Mouse (Mus musculus) monocyte, adult 5-6 weeks (primary cell): ENCODE results near the gene Flywch2. TPM values are rescaled to one million over a fixed set of nuclear protein-coding genes. Genes with fewer than 3 reads are reported as not detected.

ENCODE experiments used
- ATAC-seq: fragments of 153-309, 156-312 bp; replicated peaks from 2 replicates; pipeline ENCODE4 v1.8.0; 2017; ENCODE audit warnings: mild to moderate bottlenecking; ENCODE audit not compliant: low TSS enrichment, insufficient number of reproducible peaks, severe bottlenecking, poor library complexity, low FRiP score
- total RNA-seq: library from RNA; stranded (forward); fragments of 200-1000, 200-491, 200-594 nt; gene quantifications from 3 replicates; pipeline ENCODE4 v1.2.3, GENCODE M21; 2017

Flywch2 gene
- 2.5 TPM in 1 of 3 replicates, not detected in the others for total RNA-seq

DNA sequence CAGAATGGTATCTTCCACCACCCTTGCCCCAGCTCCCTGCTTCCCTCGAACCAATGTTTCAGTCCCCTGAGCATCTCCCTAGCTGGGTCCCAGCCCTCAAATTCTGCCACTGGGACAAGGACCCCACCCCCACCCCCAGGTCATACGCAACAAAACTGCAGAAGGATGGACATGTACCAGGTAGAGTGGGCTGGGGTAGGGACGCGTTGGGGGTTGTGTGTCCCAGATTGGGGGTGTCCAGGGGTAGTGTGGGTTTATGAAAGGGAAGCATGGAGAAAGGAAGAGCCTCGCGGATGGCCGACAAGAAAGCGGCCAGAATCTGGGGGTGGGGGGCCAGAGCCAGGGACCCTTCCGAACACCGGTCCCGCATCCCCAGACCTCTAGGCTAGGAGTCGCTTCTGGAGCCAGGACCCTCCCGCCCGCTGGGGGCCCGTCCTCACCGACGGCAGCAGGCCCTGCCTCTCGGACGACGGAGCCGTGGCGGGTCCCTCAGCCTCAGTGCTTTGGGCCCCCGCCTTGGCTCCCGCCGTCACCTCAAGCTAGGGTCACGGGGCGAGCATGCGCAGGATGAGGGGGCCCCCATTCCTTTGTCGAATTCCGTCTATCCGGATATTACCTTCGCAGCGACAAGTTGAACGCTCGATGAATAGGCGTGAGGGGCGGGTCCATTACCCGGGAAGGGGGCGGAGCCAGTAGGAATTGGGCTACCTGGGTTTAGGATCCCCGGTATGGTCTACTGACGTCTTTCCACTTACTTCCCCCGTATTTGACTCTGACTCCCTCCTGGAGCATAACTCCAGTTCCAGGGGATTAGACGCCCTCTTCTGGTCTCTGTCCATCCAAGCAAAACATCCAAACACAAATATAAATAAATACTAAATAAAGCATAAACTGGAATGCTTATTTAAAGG is at the start of gene Flywch2:
Gene Flywch2, minus strand, starts transcription at position 521 of the 911 bp plus-strand sequence.
- peak; percentile 59 for ATAC-seq

DNA sequence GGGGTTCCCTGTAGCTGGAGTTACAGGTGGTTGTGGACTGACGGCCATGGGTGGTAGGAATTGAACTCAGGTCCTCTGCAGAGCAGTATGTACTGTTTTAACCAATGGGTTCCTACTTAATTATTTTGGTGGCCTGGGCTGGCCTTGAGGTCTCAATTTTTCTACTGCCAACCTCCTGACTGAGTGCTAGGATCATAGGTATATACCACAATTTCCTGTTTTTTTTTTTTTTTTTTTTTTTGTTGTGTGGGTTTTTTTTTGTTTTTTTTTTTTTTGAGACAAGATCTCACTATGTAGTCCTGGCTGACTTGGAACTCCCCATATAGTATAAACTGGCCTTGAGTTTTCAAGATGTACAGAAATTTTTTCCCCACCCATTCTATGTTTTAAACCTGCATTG is 45.3 kb upstream of the Flywch2 start:
- ATAC-seq, result no peak

DNA sequence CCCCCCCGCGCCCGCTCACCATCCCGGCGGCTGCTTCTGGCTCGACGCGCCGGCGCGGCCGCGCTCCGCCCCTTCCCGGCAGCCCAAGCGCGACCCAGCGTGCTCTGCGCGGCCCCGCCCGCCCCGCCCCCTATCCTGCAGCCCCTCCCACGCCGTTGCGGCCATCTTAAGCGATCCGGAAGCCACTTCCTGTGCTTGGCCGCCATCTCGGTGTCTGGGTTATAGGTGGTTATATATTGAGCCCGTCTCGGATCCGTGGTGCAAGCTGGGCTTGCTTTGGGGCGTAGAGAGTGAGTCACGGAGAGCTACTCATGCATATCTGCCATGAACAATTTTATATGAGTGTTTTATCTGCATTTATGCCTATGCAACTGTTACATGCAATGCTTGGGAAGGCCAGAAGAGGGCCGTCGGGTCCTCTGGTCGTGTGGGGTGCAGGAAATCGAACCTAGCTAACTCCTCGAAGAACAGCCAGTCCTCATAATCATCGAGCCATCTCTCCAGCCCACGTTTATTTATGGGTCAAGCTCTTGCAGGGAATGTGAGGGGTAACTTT is 43.3 kb upstream of the Flywch2 start, which contains the start of gene Elob:
Gene Elob, minus strand, starts transcription at position 73 of the 556 bp plus-strand sequence.
- ATAC-seq, result peak; percentile 82

DNA sequence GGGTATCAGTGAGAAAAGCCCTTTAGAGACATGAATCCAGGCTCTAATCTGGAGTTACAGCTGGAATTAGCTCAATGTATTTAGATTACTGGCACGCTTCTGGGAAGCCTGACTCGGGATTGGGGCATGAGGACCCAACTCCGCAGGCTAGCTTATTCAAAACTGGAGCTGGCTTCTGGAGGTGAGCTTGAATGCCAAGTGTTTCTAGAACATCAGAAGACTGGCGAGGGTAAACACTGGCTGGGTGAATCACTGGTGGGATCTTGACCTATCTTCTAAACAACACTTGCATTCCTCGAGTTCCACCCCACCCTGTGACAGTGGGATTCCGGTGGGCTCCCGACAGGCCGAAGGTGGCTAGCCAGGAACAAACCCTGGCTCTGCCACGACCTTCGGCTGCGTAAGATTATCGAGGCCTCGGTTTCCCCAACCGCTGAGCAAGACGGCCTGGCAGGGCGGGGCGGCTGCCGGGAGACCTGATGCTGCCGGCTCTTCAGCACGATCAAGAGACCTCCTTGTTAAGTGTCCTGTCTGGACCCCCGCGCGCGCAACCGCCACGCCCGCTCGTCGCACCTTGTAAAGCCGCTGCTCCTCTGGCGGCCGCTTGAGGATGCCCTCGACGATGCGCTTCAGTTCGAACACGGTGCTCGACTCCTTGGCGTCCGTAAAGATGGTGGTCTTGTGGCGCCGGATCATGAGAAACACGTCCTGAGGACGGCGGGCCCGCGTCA is 42.6 kb upstream of the Flywch2 start:
- peak; percentile 10; the same call in 1 of the 2 replicates for ATAC-seq

DNA sequence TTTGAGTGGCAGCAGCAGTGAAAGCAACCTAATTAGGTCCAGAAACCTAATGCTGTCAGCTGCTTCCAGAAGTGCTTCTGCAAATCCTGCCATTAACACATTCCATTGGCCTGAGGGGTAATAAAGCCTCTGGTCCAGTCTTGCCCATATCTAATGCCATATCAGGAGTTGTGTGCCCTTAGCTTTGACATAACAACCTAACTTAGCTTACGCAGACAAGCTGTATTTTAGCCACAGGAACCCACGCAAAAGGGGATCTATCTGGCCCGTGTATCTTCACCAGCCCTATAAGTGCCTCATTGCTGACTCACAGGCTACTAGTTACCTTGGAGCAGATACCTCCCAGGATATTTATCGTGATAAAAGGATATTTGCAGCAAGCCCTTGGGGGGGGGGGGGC is 39.7 kb upstream of the Flywch2 start:
- no peak for ATAC-seq

DNA sequence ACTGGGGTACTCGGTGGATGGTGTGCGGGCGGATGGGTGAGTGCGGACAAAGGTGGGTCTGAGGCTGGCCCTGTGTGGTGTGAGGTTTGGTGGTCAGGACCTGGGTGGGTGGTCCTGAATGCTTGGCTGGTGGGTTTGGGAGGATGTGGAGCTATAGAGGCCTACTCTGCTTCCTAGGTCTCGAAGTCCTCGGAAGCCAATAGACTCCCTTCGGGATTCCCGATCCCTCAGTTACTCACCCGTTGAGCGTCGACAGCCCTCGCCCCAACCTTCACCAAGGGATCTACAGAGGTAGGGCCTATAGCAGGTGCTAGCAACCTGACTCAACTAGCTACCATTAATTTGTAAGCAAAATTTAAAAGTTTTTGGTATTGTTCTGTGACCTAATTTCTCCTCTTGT is 37.7 kb upstream of the Flywch2 start:
- no peak for ATAC-seq

DNA sequence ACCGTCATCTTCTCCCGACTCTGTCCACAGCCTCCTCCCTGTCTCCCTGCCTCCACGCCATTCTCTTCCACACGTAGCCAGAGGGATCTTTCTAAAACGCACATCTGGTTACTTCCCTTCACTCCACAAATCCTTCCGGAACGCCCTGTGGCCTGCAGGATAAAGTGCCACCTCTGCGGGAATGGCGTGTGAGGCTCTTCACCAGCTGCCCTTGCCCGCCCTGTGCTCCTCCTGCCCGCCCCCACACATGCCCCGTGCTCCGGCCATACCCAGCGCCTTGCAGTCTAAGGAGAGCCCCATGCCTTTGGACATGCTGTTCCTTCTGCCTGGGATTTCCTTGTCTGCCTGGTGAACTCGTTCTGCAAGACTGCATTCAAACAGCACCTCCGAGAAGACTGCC is 37.1 kb upstream of the Flywch2 start:
- ATAC-seq, result no peak

DNA sequence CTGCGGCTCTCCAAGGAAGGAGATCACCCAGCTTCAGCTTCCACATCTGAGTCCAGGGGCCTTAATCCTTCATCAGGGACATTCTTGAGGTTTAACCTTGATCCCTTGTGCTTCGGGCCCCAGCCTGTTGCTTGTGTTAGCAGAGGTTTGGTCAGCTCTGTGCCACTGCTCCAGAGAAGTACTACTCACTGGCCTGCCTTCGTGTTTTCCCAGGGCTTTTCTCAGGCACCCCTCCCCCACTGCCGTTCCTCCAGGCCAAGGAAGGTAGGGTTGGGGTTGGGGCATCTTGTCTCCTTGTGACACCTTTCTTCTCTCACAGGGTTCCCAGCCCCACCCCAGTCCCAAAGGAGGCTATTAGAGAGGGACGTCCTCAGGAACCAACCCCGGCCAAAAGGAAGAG is 36.2 kb upstream of the Flywch2 start:
- no peak for ATAC-seq

DNA sequence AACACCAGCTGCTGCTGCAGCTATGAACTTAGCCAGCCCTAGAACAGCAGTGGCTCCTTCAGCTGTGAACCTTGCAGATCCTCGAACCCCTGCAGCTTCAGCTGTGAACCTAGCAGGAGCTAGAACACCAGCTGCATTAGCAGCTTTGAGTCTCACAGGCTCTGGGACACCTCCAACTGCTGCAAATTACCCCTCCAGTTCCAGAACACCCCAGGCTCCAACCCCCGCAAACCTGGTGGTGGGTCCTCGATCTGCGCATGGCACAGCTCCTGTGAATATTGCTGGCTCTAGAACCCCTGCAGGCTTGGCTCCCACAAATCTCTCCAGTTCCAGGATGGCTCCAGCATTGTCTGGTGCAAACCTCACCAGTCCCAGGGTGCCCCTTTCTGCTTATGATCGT is 34.9 kb upstream of the Flywch2 start:
- ATAC-seq, result no peak

DNA sequence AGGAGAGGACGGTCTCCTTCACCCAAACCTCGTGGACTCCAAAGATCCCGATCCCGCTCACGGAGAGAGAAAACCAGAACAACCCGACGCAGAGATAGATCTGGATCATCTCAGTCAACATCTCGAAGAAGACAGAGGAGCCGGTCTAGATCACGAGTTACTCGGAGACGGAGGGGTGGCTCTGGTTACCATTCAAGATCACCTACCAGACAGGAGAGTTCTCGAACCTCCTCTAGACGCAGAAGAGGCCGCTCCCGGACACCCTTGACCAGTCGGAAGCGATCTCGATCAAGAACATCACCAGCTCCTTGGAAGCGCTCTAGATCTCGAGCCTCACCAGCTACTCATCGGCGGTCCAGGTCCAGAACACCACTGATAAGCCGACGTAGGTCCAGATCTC is 33.4 kb upstream of the Flywch2 start:
- ATAC-seq, result no peak

DNA sequence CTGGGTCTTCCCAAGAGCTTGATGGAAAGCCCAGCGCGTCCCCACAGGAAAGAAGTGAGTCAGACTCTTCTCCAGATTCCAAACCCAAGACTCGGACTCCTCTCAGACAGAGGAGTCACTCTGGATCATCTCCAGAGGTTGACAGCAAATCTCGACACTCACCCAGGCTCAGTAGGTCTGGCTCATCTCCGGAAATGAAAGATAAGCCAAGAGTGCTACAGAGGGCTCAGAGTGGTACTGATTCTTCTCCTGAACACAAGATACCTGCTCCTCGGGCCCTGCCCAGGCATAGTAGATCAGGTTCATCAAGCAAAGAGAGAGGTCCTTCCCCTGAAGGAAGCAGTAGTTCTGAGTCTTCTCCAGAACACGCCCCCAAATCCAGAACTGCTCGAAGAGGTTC is 32.7 kb upstream of the Flywch2 start:
- no peak for ATAC-seq

DNA sequence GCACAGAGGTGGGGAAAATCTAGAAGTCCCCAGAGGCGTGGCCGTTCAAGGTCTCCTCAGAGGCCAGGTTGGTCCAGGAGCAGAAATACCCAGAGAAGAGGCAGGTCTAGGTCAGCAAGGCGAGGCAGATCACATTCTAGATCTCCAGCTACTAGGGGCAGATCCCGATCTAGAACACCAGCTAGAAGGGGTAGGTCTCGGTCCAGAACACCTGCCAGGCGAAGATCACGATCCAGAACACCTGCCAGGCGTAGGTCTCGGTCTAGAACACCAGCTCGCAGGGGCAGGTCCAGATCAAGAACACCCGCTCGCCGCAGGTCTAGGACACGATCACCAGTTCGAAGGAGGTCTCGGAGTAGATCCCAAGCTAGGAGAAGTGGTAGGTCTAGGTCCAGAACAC is 29.8 kb upstream of the Flywch2 start:
- no peak for ATAC-seq

DNA sequence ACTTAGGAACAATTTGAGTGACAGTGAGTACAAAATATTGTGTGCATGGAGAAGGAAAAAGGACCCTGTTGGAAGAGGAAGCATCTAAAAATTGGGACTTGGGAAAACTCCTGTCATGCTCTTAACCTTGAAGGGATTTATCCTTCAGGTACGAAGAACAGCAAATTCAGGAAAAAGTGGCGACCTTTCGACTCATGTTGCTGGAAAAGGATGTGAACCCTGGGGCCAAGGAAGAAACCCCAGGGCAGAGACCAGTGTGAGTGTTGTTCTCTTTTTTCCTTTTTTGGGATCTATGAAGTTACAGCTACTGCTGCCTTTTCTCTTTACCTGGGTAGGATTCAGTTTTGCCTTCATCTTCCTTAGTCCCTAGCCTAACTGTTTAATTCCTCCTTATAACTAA is 22.0 kb upstream of the Flywch2 start:
- ATAC-seq, result no peak

DNA sequence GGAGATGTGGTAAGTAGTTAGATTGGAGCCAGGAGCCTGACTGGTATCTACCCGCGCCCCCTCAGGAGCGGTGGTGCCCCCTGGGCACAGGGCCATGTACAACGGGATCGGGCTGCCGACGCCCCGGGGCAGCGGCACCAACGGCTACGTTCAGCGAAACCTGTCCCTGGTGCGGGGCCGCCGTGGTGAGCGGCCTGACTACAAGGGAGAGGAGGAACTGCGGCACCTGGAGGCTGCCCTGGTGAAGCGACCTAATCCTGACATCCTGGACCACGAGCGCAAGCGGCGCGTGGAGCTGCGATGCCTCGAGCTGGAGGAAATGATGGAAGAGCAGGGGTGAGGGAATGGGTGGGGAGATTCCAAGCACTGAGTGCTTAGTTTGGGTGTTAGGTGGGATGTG is 21.0 kb upstream of the Flywch2 start:
- no peak for ATAC-seq

DNA sequence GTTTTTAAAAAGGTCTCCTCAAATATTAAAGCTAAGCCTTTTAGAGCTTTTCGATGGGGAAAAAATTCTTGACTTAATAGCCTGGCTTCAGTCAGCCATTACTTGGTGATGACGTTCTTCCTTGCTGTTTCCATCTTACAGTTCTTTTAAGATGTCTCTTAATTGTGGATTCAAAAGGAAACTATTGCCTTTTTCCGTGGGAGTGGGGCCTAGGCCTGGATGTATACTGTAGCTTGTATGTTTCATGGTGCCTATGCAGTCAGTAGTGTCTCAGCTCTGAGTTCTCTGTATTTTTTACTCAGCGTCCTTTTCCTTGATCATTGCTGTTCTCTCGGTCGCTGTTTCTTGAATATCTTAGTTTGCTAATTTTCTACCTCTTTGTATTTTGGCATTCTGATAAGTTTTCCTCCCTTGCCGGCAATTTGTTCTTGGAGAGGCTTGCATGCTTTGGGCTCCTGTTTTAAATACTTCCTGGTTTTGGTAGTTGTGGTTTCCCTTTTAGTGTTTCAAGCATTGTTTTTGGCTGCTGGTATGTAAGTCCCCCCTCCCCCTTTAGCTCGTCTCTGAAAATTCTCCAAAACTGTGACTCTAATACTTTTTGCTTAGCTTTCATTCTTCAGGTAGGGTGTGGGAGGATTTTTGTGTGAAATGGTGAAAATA is 18.7 kb upstream of the Flywch2 start:
- no peak for ATAC-seq

DNA sequence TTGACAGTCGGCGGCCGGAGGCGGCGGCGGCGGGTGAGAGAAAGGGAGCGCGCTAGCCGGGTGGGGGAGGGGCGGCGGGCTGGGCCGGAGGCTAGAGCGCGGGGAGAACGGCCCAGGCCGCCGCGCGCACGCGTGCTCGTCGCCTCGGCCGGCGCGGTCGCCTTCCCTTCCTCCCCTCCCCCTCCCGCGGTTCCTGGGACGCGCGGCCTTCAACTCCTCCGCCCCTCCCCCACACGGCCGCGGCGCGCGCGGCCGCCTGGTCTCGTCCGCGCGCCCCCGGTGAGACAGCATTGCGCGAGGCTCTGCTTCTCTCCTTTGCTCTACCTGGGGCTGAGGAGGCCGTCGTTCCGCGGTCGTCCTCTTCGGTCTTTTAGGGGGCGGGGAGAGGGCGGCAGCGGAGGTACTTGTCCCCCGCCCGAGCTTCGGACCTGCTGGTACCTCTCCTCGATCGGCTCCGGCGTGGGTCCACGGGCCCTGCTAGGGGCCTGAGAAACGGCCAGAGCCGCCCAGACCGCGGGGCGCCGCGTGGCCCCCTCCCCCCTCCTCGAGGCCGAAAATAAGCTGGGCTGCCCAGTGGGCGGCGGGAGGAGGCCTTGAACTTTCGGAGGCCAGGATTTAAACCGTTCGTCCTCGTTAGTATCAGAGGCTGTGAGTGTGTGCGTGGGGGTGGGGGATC is 17.6 kb upstream of the Flywch2 start:
- peak; percentile 24 for ATAC-seq

DNA sequence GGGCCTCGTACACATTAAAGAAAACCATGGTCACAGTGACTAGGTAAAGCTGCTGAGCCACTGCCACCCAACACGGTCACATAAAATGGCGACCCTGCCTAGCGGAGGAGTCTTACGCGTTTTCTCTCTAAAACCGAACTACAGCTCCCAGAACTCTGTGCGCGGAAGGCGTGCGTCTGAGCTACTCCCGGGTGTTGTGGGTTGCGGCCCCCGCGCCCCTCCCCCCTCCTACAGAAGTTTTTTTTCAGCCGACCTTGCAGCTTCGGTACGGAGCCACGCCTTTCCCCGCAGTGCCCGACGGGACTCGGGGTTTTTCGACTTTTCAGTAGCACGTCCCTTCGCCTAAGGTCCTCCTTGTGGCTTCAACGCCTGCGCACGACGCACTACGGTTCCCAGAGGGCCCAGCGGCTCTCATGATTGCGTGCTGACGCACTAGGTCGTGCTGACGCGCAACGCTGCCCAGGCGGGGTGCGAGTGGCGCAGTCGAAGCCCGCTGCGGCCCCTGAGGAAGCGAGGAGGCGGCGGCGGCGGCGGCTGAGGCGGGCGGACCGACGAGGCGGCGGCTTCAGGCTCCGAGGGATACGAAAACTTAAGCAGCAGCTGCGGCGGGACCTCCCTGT is 17.0 kb upstream of the Flywch2 start:
- peak; percentile 97 for ATAC-seq

DNA sequence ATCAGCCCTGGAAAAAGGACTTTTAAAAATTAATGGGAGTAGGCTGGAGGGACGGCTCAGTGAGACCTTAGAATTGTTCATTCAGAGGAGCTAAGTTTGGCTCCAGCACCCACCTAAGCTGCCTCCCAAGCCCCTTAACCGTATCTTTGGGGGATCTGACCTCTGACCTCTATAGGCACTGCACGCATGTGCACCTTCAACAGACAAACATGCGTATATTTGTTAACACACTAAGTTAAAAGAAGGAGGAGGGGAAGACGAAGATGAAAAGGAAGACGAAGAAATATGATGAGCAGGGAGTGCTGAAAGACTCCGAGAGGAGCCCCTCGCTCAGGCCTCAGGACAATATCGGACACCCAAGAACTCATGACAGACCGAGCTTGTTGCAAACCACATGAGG is 15.7 kb upstream of the Flywch2 start:
- ATAC-seq, result no peak
